Mouse (Mus musculus) intestine, postnatal 0 days (tissue): ENCODE data around the gene Fam120c. TPM values are rescaled to one million over a fixed set of nuclear protein-coding genes. Genes with fewer than 3 reads are reported as not detected.

Experiments used
- ATAC-seq: fragments of 200-750 bp; cut with Nextera tagmentation; 2 replicates; pipeline ENCODE4 v1.8.0; 2017; ENCODE audit warnings: mild to moderate bottlenecking, moderate TSS enrichment, moderate library complexity
- H3K27ac ChIP-seq: fragments of 300-500 bp; sonication (generic); 2 replicates; pipeline ENCODE4 v1.5.1; 2014; ENCODE audit warnings: mild to moderate bottlenecking, low read depth, low read length, moderate library complexity
- H3K27me3 ChIP-seq: fragments of 300-500 bp; sonication (generic); replicated peaks from 2 replicates; pipeline ENCODE4 v1.6.1; 2014; ENCODE audit warnings: low read length, mixed read lengths; ENCODE audit not compliant: control insufficient read depth, insufficient read depth
- H3K36me3 ChIP-seq: fragments of 300-500 bp; sonication (generic); 2 replicates; pipeline ENCODE4 v1.6.1; 2014; ENCODE audit warnings: mild to moderate bottlenecking, moderate library complexity; ENCODE audit not compliant: control insufficient read depth, insufficient read depth
- H3K4me1 ChIP-seq: fragments of 300-500 bp; sonication (generic); replicated peaks from 2 replicates; pipeline ENCODE4 v1.6.1; 2014; ENCODE audit warnings: antibody characterized with exemption, low read length, mixed read lengths; ENCODE audit not compliant: control insufficient read depth, insufficient read depth
- H3K4me2 ChIP-seq: fragments of 300-500 bp; sonication (generic); replicated peaks from 2 replicates; pipeline ENCODE4 v1.6.1; 2014; ENCODE audit warnings: low read depth, mild to moderate bottlenecking, moderate library complexity
- H3K4me3 ChIP-seq: fragments of 300-500 bp; sonication (generic); 2 replicates; pipeline ENCODE4 v1.5.1; 2014; ENCODE audit warnings: low read depth, low read length
- H3K9ac ChIP-seq: fragments of 300-500 bp; sonication (generic); 2 replicates; pipeline ENCODE4 v1.6.1; 2014; ENCODE audit warnings: mild to moderate bottlenecking, low read depth, low read length
- H3K9me3 ChIP-seq: fragments of 300-500 bp; sonication (generic); 2 replicates; pipeline ENCODE4 v1.6.1; 2016; ENCODE audit warnings: mixed run types; ENCODE audit not compliant: control insufficient read depth
- CTCF ChIP-seq: sonication (generic); IDR thresholded peaks from 2 replicates; pipeline ENCODE4 v1.5.1; 2016; ENCODE audit warnings: low read depth, mild to moderate bottlenecking, control low read depth, antibody characterized with exemption, moderate library complexity
- WGBS: fragments of 180-500 bp; shearing (Covaris S2); extraction: QIAGEN DNeasy Blood & Tissue Kit; methylation state at CpG from one replicate; pipeline ENCODE4 v1.1.7; 2014; 5-methylcytosine and 5-hydroxymethylcytosine counted together
- polyA plus RNA-seq: library from polyadenylated mRNA; unstranded; fragments of >200 nt; fragmentation: Nextera tagmentation; extraction: Ambion mirVana; gene quantifications from 2 replicates; pipeline ENCODE4 v1.2.1, GENCODE M21; 2015

The Fam120c gene
- polyA plus RNA-seq, 1 experiment from 2014 or later: 0.89 TPM

DNA sequence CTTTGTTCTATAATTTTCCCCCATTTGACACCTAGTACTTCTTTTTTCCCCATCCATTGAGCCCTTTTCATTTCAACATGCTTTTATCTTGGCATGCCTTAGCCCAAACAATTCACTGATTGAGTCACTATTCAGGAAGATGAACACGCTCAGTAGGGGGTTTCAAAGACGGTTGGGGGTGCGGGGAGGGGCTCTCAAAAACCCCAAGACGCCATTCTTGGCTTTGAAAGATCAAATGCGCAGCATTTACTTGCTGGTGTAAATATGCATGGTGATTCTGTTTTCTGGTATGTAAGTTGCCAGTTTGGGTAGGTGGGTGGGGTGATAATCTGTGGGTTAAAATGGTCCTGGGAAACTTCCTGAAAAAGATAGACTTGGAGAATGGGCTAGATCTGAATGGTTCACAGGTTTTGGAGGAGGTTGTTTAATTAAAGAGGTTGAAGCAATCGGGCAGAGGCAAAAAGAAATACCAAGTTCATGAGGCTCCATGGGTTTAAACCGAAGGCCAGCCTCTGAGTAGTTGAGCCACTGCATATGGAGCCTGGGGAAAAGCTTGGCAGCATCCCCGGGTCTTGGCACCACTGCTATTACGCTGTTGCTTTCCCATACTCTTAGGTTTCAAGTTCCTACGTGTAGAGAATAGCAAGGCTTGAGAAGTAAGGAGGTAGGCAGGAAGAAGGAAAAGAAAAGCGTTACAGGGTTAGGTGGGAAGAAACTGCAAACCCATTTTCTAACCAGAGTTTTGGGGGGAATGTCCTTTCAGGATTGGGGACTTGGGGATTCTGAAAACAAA, 1.6 kb downstream of the Fam120c start:
- H3K4me1 ChIP-seq: no peaks in the 10 kb centered on the region
- no peak overlapping the region for H3K9ac ChIP-seq
- WGBS: 37% methylated on average over 11 of the region's 11 CpGs
- H3K4me2 ChIP-seq: peak overlapping the region; percentile 70
- H3K27ac ChIP-seq: no peak overlapping the region
- ATAC-seq: no peak
- H3K9me3 ChIP-seq: no peaks in the 10 kb centered on the region
- H3K4me3 ChIP-seq: peak overlapping the region; percentile 62
- TF ChIP-seq CTCF: no peak
- H3K27me3 ChIP-seq: no peaks in the 10 kb centered on the region
- H3K36me3 ChIP-seq: no peaks in the 10 kb centered on the region

- no peak overlapping the region for H3K4me2 ChIP-seq
- no peak overlapping the region for H3K4me3 ChIP-seq
- H3K27me3 ChIP-seq: no peaks in the 10 kb centered on the region
- no peak for ATAC-seq
- no peak for TF ChIP-seq CTCF
- H3K9me3 ChIP-seq: no peaks in the 10 kb centered on the region
- no peaks in the 10 kb centered on the region for H3K36me3 ChIP-seq
- H3K4me1 ChIP-seq: no peaks in the 10 kb centered on the region
- no peak overlapping the region for H3K27ac ChIP-seq
- no peak overlapping the region for H3K9ac ChIP-seq
These were observed 3.3 kb downstream of the Fam120c start for GRCm38 (mm10) chrX:151347278-151347677.

DNA sequence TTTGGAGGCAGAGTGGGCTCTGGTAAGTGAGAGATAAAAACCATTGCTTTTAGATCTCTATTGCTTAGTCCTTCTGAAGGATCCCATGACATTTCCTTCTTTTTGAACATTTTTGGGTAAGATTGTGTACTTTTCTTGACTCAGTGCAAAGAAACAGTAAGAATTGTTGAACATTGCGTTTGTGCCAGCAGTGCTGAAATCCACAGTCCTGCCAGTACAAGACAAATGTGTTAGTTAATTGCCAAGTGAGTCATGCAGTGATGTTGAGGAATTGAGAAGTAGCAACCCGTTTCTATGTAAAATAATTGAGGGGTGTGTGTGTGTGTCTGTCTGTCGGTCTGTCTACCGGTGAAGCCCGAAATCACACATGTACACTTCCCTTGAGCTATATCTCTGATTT, 5.3 kb downstream of the Fam120c start:
- no peak overlapping the region for H3K9ac ChIP-seq
- no peaks in the 10 kb centered on the region for H3K9me3 ChIP-seq
- H3K4me3 ChIP-seq: no peak overlapping the region
- no peak overlapping the region for H3K27ac ChIP-seq
- 78% methylated on average over 5 of the region's 5 CpGs for WGBS
- no peak for ATAC-seq
- H3K36me3 ChIP-seq: no peaks in the 10 kb centered on the region
- TF ChIP-seq CTCF: no peak
- H3K4me2 ChIP-seq: no peak overlapping the region
- no peaks in the 10 kb centered on the region for H3K4me1 ChIP-seq
- H3K27me3 ChIP-seq: no peaks in the 10 kb centered on the region

DNA sequence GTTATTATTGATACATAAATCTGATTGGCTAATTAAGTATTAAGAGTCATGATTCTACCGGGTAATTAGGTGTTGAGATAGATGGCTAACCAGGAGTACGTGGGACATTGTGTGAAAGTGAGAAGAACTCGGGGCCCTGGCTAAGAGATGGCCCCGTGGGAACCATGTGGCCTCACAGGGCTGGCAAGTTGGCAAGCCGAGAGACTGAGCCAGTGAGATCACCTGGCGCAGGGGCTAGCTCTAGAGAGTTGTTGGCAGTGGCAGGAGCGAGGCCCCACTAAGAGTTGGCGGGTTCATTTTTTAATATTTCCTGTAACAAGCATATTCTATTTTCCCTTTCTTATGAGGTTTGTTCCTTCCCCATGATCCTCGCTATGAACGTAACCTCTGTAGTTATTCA, 74.8 kb downstream of the Fam120c start:
- TF ChIP-seq CTCF: no peak

GRCm38 (mm10) chrX:151420791-151421190, 76.8 kb downstream of the Fam120c start:
- TF ChIP-seq CTCF: no peak
- no peaks in the 10 kb centered on the region for H3K36me3 ChIP-seq
- H3K27me3 ChIP-seq: no peaks in the 10 kb centered on the region
- no peak overlapping the region for H3K9ac ChIP-seq
- H3K4me1 ChIP-seq: no peaks in the 10 kb centered on the region
- no peak overlapping the region for H3K27ac ChIP-seq
- no peak for ATAC-seq
- H3K4me2 ChIP-seq: no peak overlapping the region
- no peak overlapping the region for H3K4me3 ChIP-seq
- no peaks in the 10 kb centered on the region for H3K9me3 ChIP-seq
- 71% methylated on average over 1 of the region's 1 CpGs for WGBS

More for the DNA sequence above, 74.8 kb downstream of the Fam120c start:
- H3K27ac ChIP-seq: no peak overlapping the region
- H3K4me2 ChIP-seq: no peak overlapping the region
- 88% methylated on average over 10 of the region's 10 CpGs for WGBS
- no peaks in the 10 kb centered on the region for H3K36me3 ChIP-seq
- no peak overlapping the region for H3K4me3 ChIP-seq
- H3K4me1 ChIP-seq: no peaks in the 10 kb centered on the region
- no peak for ATAC-seq
- H3K27me3 ChIP-seq: no peaks in the 10 kb centered on the region
- H3K9ac ChIP-seq: no peak overlapping the region
- no peaks in the 10 kb centered on the region for H3K9me3 ChIP-seq

GRCm38 (mm10) chrX:151443637-151444036, 99.7 kb downstream of the Fam120c start:
- Histone ChIP-seq H3K27ac (no peak overlapping the region), H3K4me2 (no peak overlapping the region), H3K9ac (no peak overlapping the region), H3K4me3 (no peak overlapping the region), H3K27me3 (no peaks in the 10 kb centered on the region), H3K9me3 (no peaks in the 10 kb centered on the region), H3K4me1 (no peaks in the 10 kb centered on the region), H3K36me3 (no peaks in the 10 kb centered on the region)
- no peak for ATAC-seq
- no peak for TF ChIP-seq CTCF
